Mouse (Mus musculus): ENCODE data around the gene Muc13.

GRCm38 (mm10) chr16:33859988-33860700 is 66.3 kb downstream of the Muc13 start:
- TF ChIP-seq FLI1 (IDR thresholded peaks at IDR 0.05; ENCODE audit: low read length): no peak
- no peak for TF ChIP-seq GATA1 (IDR thresholded peaks at IDR 0.05; ENCODE audit: borderline replicate concordance, low read length)
